Mouse (Mus musculus) G1E-ER4 (cell line): ENCODE data around the gene Tmem72. TPM values are rescaled to one million over a fixed set of nuclear protein-coding genes. Genes with fewer than 3 reads are reported as not detected.

Experiments
- GATA1 ChIP-seq: IDR thresholded peaks from one replicate; pipeline ENCODE4 v1.8.0; 2012; ENCODE audit warnings: low read length, inconsistent platforms
- polyA plus RNA-seq: library from polyadenylated mRNA; stranded (reverse); fragments of >175 nt; gene quantifications from 2 replicates; pipeline ENCODE4 v1.2.3, GENCODE M21; 2012

Tmem72 gene
- polyA plus RNA-seq, 1 experiment: under 0.01 TPM

DNA sequence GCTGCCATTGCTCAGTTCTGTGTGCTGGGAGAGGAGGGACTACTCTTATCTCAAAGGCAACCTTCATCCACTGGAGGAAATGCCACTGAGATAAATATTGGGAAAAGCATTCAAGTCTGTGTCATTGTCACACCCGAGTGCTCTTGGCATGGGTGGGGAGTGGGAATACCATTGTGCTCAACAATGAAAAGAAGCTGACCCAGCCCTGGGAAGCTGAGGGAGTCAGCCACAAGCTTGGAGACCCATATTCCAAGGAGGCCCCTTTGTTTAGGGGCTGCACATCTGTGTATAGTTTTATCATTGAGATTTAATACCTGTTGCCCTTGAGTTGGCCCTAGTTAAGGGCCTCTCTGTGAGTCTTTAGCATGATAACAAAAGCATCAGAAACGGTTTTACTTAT, 77.0 kb downstream of the Tmem72 start:
- TF ChIP-seq GATA1: no peak

DNA sequence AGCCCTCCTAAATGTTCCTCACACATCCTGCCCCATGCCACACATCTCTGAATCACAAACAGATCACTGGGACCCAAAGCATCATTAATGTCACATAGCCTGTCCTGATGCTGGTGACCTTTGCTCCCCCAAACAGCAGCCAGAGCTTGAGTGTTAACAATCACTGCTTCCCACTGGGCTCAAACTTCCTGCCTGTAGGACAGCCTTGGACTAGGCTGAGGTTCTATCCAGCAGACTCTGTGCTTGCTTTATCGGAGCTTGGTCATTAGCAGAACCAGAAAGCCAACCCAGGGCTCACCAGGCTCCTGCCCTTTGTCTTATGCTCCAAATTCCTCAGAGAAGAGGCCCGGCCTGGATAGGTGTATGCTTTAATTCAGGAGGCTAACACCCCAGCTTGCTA, 77.8 kb downstream of the Tmem72 start:
- TF ChIP-seq GATA1: no peak

DNA sequence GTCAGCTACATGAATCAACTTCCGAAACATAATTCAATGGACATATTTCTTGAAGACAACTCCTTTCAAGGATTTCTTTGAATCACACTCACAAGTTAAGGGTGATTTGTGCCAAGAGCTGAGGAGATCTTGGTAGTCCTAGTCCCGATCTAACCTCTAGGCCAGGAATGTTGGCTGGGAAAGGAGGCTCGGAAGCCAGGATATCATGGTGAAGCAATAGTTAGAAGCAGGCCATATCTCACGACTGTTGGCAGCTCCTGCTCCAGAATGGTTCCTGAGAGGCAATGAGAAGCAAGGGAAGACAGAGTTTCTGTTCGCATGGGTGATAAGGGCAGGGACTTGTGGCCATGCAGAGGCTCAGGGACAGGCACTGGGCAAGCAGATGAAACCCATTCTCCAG, 79.2 kb downstream of the Tmem72 start:
- no peak for TF ChIP-seq GATA1

DNA sequence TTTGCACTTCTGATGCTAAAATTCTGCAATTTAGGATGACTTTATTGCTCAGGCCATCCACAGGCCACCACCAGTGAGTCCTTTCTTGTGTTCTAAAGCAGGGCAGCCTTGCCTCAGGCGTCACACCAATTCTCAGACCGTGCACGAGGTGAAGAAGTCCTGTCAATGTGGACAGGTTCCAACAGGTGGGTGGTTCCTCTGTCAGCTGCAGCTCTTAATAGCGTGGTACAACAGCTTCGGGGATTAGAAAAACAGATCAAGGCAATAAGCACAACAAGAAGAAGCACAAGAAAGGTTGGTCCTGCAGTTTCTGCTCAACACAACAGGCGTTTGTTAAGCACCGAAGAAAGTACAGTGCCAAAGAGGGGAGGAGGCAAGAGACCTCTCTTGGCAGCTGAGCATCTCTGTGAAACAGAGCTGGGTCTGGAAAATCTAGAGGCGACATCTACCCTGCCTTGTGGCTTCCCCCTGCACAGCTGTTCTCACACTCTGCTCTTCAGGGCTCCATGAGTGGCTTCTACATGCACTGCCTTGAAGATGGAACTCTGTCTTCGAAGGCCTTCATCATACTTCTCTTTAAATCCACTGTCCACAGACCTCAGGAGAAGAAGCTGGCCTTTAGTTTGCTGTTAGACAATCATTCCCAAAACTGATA, 80.0 kb downstream of the Tmem72 start:
- no peak for TF ChIP-seq GATA1

DNA sequence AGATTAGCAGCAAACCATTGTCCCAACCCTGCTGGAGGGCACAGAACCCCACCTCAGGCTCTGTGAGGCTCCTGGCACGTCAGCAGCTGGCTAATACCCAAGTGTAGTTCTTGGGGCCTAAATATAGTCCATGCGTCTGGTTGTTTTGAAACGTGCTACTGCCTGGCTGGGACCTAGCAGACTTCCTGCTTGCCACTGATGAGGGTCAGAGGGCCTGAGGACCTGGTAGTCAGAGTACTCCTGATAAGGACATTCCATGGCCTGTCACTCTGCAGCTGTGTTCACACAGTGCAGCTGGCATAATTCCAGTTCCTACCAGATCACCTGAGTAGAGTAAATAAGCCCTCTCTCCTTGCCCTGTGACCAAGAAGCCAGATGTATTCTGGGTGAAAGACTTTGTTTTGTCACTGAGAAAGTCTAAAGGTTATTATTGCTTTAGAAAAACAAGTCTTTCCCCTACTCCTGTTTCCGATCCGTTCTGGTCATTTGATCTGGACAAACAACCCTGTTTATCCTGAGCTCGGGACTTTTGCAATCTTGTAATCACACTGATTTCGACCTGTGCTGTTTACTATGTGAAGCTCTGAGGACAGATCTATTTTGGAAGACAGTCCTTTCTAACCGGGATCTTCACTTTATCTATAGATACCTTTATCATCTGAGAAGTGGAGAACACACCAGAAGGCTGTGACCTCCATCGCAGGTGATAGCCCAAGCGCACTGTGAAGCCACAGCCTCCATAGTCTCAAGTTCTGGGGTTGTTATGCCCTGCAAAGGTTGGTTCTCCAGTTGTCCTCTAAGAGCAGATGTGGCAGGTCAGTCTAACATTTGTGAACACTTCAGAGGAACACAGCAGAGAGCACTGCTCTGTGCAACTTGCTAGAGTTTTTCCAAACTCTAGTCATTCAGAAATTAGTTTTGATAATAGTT, 81.2 kb downstream of the Tmem72 start:
- TF ChIP-seq GATA1: no peak

DNA sequence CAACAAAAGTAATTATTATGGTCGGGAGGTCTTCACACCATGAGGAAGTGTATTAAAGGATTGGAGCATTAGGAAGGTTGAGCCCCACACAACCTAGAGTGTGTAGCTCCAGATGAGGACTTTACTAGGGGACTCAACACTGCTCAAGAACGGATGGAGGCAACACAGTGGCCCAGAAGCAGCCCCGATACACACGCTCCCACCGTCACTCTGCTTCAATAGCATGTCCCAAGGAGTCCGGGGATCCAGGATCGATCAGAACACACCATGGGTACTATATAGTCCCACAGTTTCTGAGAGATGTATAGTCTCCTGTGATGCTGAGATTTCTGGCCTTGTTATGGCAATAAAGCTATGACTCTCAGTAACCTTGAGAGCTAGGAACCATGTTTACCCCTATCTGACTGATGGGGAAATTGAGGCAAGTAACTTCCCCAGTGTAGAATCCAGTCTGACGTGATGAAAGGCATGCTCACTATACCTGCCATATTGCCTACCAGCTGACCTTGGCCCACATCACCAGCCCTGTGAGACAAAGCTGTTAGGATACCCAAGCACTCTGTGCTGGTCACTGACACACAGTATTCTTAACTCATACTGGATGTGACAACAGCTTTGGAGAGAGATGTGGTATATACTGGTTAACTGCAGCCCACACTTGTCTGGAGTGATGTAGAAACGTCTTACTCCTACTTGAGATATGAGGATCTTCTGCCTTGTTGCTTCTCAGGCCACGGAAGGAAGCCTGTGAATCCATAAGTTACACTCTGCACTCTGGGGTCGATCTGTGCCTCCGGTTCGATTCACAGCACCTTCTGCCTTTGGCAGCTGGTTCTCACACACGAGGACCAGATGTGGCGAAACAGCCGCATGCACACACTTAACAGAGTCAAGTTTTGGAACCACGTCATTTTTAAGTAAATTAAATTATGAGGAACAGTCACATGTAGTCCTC, 82.7 kb downstream of the Tmem72 start:
- no peak for TF ChIP-seq GATA1

DNA sequence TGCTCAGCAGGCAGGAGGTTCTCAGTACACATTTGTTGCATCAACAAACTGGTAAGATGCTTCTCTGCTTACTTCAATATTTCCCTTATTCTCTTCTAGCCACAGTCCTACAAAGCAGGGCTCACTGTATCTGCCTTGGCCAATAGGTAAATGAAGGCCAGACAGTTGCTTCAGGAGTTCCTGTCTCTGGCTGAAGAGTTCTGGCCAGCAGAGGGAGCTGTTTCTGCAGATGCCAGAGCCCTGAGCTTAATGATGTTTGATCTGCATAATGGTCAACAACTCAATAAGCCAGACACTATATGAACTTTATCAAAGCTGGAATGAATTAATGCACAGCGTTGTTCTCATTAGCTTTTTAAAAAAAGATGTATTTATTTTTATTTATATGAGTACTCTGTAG, 84.6 kb downstream of the Tmem72 start:
- no peak for TF ChIP-seq GATA1

DNA sequence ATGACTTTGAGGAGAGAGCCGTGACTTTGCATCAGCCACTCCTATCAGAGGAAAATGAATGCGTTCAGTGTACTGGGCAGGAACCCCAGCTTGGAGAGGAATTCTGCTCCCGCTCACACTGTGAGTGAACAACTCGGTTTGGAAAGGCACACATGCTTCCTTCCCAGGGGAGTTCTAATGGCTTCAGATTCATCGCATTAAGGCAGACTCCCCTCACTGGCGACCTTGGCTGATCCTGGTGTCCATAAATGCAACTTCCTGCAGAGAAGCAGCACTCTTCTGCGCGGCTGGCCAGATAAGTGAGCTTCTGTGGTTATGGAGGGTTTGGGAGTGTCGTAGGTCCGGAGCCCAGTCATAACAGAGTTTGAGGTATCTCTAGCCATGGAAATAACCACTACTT, 86.9 kb downstream of the Tmem72 start:
- no peak for TF ChIP-seq GATA1

Other genes with a start within 250 kb of the Tmem72 start
- not detected in 2 replicates for gene Olfr211, start 227.8 kb downstream of the Tmem72 start, polyA plus RNA-seq
- not detected in 2 replicates for gene Olfr212, start 210.4 kb downstream of the Tmem72 start, polyA plus RNA-seq
- not detected in 2 replicates for gene Olfr213, start 178.5 kb downstream of the Tmem72 start, polyA plus RNA-seq
- gene Gm5580, start 165.8 kb downstream of the Tmem72 start, polyA plus RNA-seq: 0.17 and 0.25 TPM in 2 replicates
- gene Olfr214, start 162.7 kb downstream of the Tmem72 start, polyA plus RNA-seq: not detected in 2 replicates
- gene Olfr215, start 132.7 kb downstream of the Tmem72 start, polyA plus RNA-seq: not detected in 2 replicates
- not detected in 2 replicates for gene Zfp422, start 87.9 kb downstream of the Tmem72 start, polyA plus RNA-seq
- gene Depp1, start 66.3 kb downstream of the Tmem72 start, polyA plus RNA-seq: not detected in 2 replicates
- not detected in 2 replicates for gene Rassf4, start 43.0 kb downstream of the Tmem72 start, polyA plus RNA-seq